Mouse (Mus musculus) neural tube, embryonic 14.5 days (tissue): ENCODE results near the gene Sh3glb1. TPM values are rescaled to one million over a fixed set of nuclear protein-coding genes. Genes with fewer than 3 reads are reported as not detected.

Source experiments
- ATAC-seq: fragments of 200-750 bp; cut with Nextera tagmentation; 2 replicates; pipeline ENCODE4 v1.8.0; 2017; ENCODE audit warnings: low read depth, mild to moderate bottlenecking, moderate TSS enrichment, moderate library complexity
- H3K27ac ChIP-seq: fragments of 300-500 bp; sonication (generic); 2 replicates; pipeline ENCODE4 v1.5.1; 2014; ENCODE audit warnings: low read depth, mild to moderate bottlenecking, control low read depth, low read length, moderate library complexity, mixed read lengths
- H3K27me3 ChIP-seq: fragments of 300-500 bp; sonication (generic); 2 replicates; pipeline ENCODE4 v1.6.1; 2014; ENCODE audit warnings: low read length; ENCODE audit not compliant: control insufficient read depth, insufficient read depth
- H3K36me3 ChIP-seq: fragments of 300-500 bp; sonication (generic); 2 replicates; pipeline ENCODE4 v1.6.1; 2014; ENCODE audit warnings: low read length, mixed read lengths; ENCODE audit not compliant: control insufficient read depth, insufficient read depth
- H3K4me1 ChIP-seq: fragments of 300-500 bp; sonication (generic); 2 replicates; pipeline ENCODE4 v1.6.1; 2014; ENCODE audit warnings: low read length; ENCODE audit not compliant: control insufficient read depth, insufficient read depth
- H3K4me2 ChIP-seq: fragments of 300-500 bp; sonication (generic); 2 replicates; pipeline ENCODE4 v1.6.1; 2014; ENCODE audit warnings: mild to moderate bottlenecking, low read depth, low read length, control low read depth
- H3K4me3 ChIP-seq: fragments of 300-500 bp; sonication (generic); 2 replicates; pipeline ENCODE4 v1.5.1; 2014; ENCODE audit warnings: low read depth, low read length, control low read depth, mixed read lengths
- H3K9ac ChIP-seq: fragments of 300-500 bp; sonication (generic); replicated peaks from 2 replicates; pipeline ENCODE4 v1.6.1; 2014; ENCODE audit warnings: low read depth, mild to moderate bottlenecking, control low read depth, low read length, mixed read lengths
- H3K9me3 ChIP-seq: fragments of 300-500 bp; sonication (generic); 2 replicates; pipeline ENCODE4 v1.6.1; 2016; ENCODE audit warnings: low read length; ENCODE audit not compliant: control insufficient read depth
- WGBS: fragments of 180-500 bp; shearing (Covaris S2); extraction: QIAGEN DNeasy Blood & Tissue Kit; methylation state at CpG from one replicate; pipeline ENCODE4 v1.1.7; 2014; 5-methylcytosine and 5-hydroxymethylcytosine counted together
- polyA plus RNA-seq: library from polyadenylated mRNA; unstranded; fragments of >200 nt; fragmentation: Nextera tagmentation; extraction: Ambion mirVana; gene quantifications from 2 replicates; pipeline ENCODE4 v1.2.1, GENCODE M21; 2014

Gene Sh3glb1
- polyA plus RNA-seq, 1 experiment from 2014 or later = 122 TPM

GRCm38 (mm10) chr3:144686146-144686545 is 34.0 kb downstream of the Sh3glb1 start:
- Histone ChIP-seq H3K27ac (no peak overlapping the region), H3K4me1 (no peaks in the 10 kb centered on the region)

GRCm38 (mm10) chr3:144683136-144683814 is 36.9 kb downstream of the Sh3glb1 start:
- 94% methylated on average over 12 of the region's 12 CpGs for WGBS
- Histone ChIP-seq H3K36me3 (no peaks in the 10 kb centered on the region), H3K4me3 (no peak overlapping the region), H3K4me2 (no peak overlapping the region), H3K9ac (no peak overlapping the region), H3K27ac (no peak overlapping the region), H3K4me1 (no peaks in the 10 kb centered on the region), H3K9me3 (no peaks in the 10 kb centered on the region), H3K27me3 (no peaks in the 10 kb centered on the region)
- ATAC-seq = no peak

More at GRCm38 (mm10) chr3:144686146-144686545, 34.0 kb downstream of the Sh3glb1 start:
- peak; percentile 33; the same call in 1 of the 2 replicates for ATAC-seq
- H3K9ac ChIP-seq = no peak overlapping the region
- no peak overlapping the region for H3K4me2 ChIP-seq
- H3K9me3 ChIP-seq = no peaks in the 10 kb centered on the region
- 91% methylated on average over 5 of the region's 5 CpGs for WGBS
- H3K27me3 ChIP-seq = no peaks in the 10 kb centered on the region
- H3K36me3 ChIP-seq = peaks cover 6% of the 10 kb centered on the region; the same call in 1 of the 2 replicates
- no peak overlapping the region for H3K4me3 ChIP-seq

GRCm38 (mm10) chr3:144681542-144681941 is 38.6 kb downstream of the Sh3glb1 start:
- 85% methylated on average over 5 of the region's 5 CpGs for WGBS
- ATAC-seq = no peak

GRCm38 (mm10) chr3:144679701-144680159 is 40.4 kb downstream of the Sh3glb1 start:
- no peak overlapping the region for H3K27ac ChIP-seq
- no peaks in the 10 kb centered on the region for H3K9me3 ChIP-seq
- ATAC-seq = no peak
- H3K9ac ChIP-seq = no peak overlapping the region
- no peaks in the 10 kb centered on the region for H3K4me1 ChIP-seq
- H3K4me2 ChIP-seq = no peak overlapping the region
- no peaks in the 10 kb centered on the region for H3K27me3 ChIP-seq
- no peaks in the 10 kb centered on the region for H3K36me3 ChIP-seq
- WGBS = 92% methylated on average over 8 of the region's 8 CpGs
- no peak overlapping the region for H3K4me3 ChIP-seq

More at GRCm38 (mm10) chr3:144681542-144681941, 38.6 kb downstream of the Sh3glb1 start:
- Histone ChIP-seq H3K27ac (no peak overlapping the region), H3K9ac (no peak overlapping the region), H3K4me3 (no peak overlapping the region), H3K27me3 (no peaks in the 10 kb centered on the region), H3K9me3 (no peaks in the 10 kb centered on the region), H3K4me2 (no peak overlapping the region), H3K36me3 (no peaks in the 10 kb centered on the region), H3K4me1 (no peaks in the 10 kb centered on the region)

- H3K27ac ChIP-seq = no peak overlapping the region
- 75% methylated on average over 4 of the region's 4 CpGs for WGBS
- no peak overlapping the region for H3K9ac ChIP-seq
- no peaks in the 10 kb centered on the region for H3K9me3 ChIP-seq
- ATAC-seq = no peak
- no peak overlapping the region for H3K4me3 ChIP-seq
- no peaks in the 10 kb centered on the region for H3K27me3 ChIP-seq
- H3K4me1 ChIP-seq = no peaks in the 10 kb centered on the region
- H3K4me2 ChIP-seq = no peak overlapping the region
- H3K36me3 ChIP-seq = no peaks in the 10 kb centered on the region
Measured at GRCm38 (mm10) chr3:144679137-144679536, 41.0 kb downstream of the Sh3glb1 start.

- WGBS = 92% methylated on average over 6 of the region's 6 CpGs
- Histone ChIP-seq H3K27me3 (no peaks in the 10 kb centered on the region), H3K27ac (no peak overlapping the region), H3K4me3 (no peak overlapping the region), H3K4me2 (no peak overlapping the region), H3K4me1 (no peaks in the 10 kb centered on the region), H3K9ac (no peak overlapping the region), H3K9me3 (no peaks in the 10 kb centered on the region), H3K36me3 (no peaks in the 10 kb centered on the region)
- ATAC-seq = no peak
Measured at GRCm38 (mm10) chr3:144677751-144678150, 42.4 kb downstream of the Sh3glb1 start.

- Histone ChIP-seq H3K9me3 (no peaks in the 10 kb centered on the region), H3K27ac (no peak overlapping the region), H3K9ac (no peak overlapping the region), H3K4me3 (no peak overlapping the region), H3K4me2 (no peak overlapping the region), H3K36me3 (no peaks in the 10 kb centered on the region), H3K27me3 (no peaks in the 10 kb centered on the region), H3K4me1 (no peaks in the 10 kb centered on the region)
- WGBS = 78% methylated on average over 9 of the region's 9 CpGs
- ATAC-seq = no peak
Measured at GRCm38 (mm10) chr3:144676249-144676648, 43.9 kb downstream of the Sh3glb1 start.

- Histone ChIP-seq H3K9ac (no peak overlapping the region), H3K27ac (no peak overlapping the region), H3K4me3 (no peak overlapping the region), H3K4me1 (no peaks in the 10 kb centered on the region), H3K27me3 (no peaks in the 10 kb centered on the region), H3K36me3 (no peaks in the 10 kb centered on the region), H3K4me2 (no peak overlapping the region), H3K9me3 (no peaks in the 10 kb centered on the region)
- ATAC-seq = no peak
- WGBS = 61% methylated on average over 8 of the region's 8 CpGs
Measured at GRCm38 (mm10) chr3:144672016-144672415, 48.1 kb downstream of the Sh3glb1 start.

- 64% methylated on average over 14 of the region's 14 CpGs for WGBS
- ATAC-seq = no peak
- H3K27ac ChIP-seq = no peak overlapping the region
Measured at GRCm38 (mm10) chr3:144669944-144670874, 49.9 kb downstream of the Sh3glb1 start.

More at GRCm38 (mm10) chr3:144669944-144670874, 49.9 kb downstream of the Sh3glb1 start:
- no peaks in the 10 kb centered on the region for H3K36me3 ChIP-seq
- H3K4me3 ChIP-seq = no peak overlapping the region
- no peak overlapping the region for H3K4me2 ChIP-seq
- no peaks in the 10 kb centered on the region for H3K4me1 ChIP-seq
- no peaks in the 10 kb centered on the region for H3K27me3 ChIP-seq
- no peak overlapping the region for H3K9ac ChIP-seq
- H3K9me3 ChIP-seq = no peaks in the 10 kb centered on the region
